Comparison of ENCODE assay signal across 16 mouse cellular contexts in genomic region chr5:74693836-74694235, GRCm38 (mm10). TPM values are rescaled to one million over a fixed set of nuclear protein-coding genes. Genes with fewer than 3 reads are reported as not detected.
DNase-seq lines count a peak whose midpoint lies in the region; ATAC-seq lines count a peak whose summit lies in the region.
"Had no signal": no experiment of that assay in that cellular context is flagged by ENCODE, and none has a peak within 500 bp of the region (broad histone marks: within the 10 kb centered on the region; RNA-seq: fewer than 3 reads in every experiment).

No protein-coding gene starts in this region.

- H3K27me3 ChIP-seq in lung, embryonic 15.5 days: no peaks in the 10 kb centered on the region
- H3K27me3 ChIP-seq: hindbrain, embryonic 13.5 days; neural tube, embryonic 12.5 days had no signal

- H3K4me3 ChIP-seq in lung, embryonic 15.5 days: no peak overlapping the region
- H3K4me3 ChIP-seq: hindbrain, embryonic 13.5 days; midbrain, embryonic 10.5 days; neural tube, embryonic 12.5 days had no signal

- DNase-seq in gastrocnemius, adult 18-20 months (ENCODE audit: low spot score): peak; percentile 52
- no peak for DNase-seq in gastrocnemius, adult 8-10 months (ENCODE audit: low spot score in 2 of 2)
- DNase-seq in lung, postnatal 25 days (ENCODE audit: low spot score): no peak
- DNase-seq in cerebellum, postnatal 25 days: peak; percentile 51 to 82
- DNase-seq: adrenal gland, postnatal 36 days; kidney, adult 8-10 months had no signal

- H3K36me3 ChIP-seq in lung, embryonic 15.5 days: no peaks in the 10 kb centered on the region
- H3K36me3 ChIP-seq: hindbrain, embryonic 13.5 days; midbrain, embryonic 10.5 days; neural tube, embryonic 12.5 days had no signal

- no peak overlapping the region for H3K9ac ChIP-seq in lung, embryonic 15.5 days
- H3K9ac ChIP-seq: hindbrain, embryonic 13.5 days; neural tube, embryonic 12.5 days had no signal

- no peaks in the 10 kb centered on the region for H3K9me3 ChIP-seq in lung, embryonic 15.5 days
- H3K9me3 ChIP-seq: hindbrain, embryonic 13.5 days; midbrain, embryonic 10.5 days; neural tube, embryonic 12.5 days had no signal

- no peak overlapping the region for H3K4me2 ChIP-seq in lung, embryonic 15.5 days
- H3K4me2 ChIP-seq: hindbrain, embryonic 13.5 days; neural tube, embryonic 12.5 days had no signal

- peak overlapping the region; percentile 65 for H3K27ac ChIP-seq in lung, embryonic 15.5 days
- H3K27ac ChIP-seq: hindbrain, embryonic 13.5 days; macrophage; midbrain, embryonic 10.5 days; neural tube, embryonic 12.5 days; stomach, postnatal 0 days had no signal

- peaks cover 34% of the 10 kb centered on the region for H3K4me1 ChIP-seq in lung, embryonic 15.5 days
- H3K4me1 ChIP-seq: hindbrain, embryonic 13.5 days; midbrain, embryonic 10.5 days; neural tube, embryonic 12.5 days had no signal

- WGBS in lung, embryonic 15.5 days: 39% methylated on average over 2 of the region's 2 CpGs

- no peak for ATAC-seq in lung, embryonic 15.5 days (ENCODE audit: borderline replicate concordance, extremely low read depth, low FRiP score, low TSS enrichment)
- no peak for ATAC-seq in monocyte, adult 5-6 weeks (replicated peaks; ENCODE audit: insufficient number of reproducible peaks, low FRiP score, low TSS enrichment, poor library complexity, severe bottlenecking)
- no peak for ATAC-seq in CD4-positive, CD25-positive, alpha-beta regulatory T cell, adult 4 months
- ATAC-seq: forebrain, embryonic 16.5 days; inflammation-experienced regulatory T-cells, adult 6 months had no signal

RNA-seq across cellular contexts. Expression of gene Lnx1, which starts 8.9 kb away (rescaled TPM):
- 1 to 10 TPM; 2.7 to 4.4 TPM for total RNA-seq in gastrocnemius, adult 18-20 months (2021)
- 1 to 10 TPM; 2.1 to 4.0 (median 3.0) TPM for total RNA-seq in gastrocnemius, adult 8-10 months (2022)
- polyA plus RNA-seq in lung, embryonic 15.5 days (2015; fragmentation: Nextera tagmentation; extraction: Ambion mirVana): 5.4 and 6.2 TPM in 2 replicates
- total RNA-seq in monocyte, adult 5-6 weeks (2017): 0.19 TPM in 1 of 3 replicates, not detected in the others
- under 1 TPM in 1 of 2 experiments, not detected in 1; 0.17 TPM for polyA plus RNA-seq in CD4-positive, CD25-positive, alpha-beta regulatory T cell, adult 4 months (2017; shearing (Covaris generic))
- polyA plus RNA-seq: macrophage had no signal

Comparison
In these comparisons a context has a peak if more than half of its experiments do, and no peak if none do; other contexts are left out.
1. DNase-seq: peak in gastrocnemius, adult 18-20 months (single experiment) and cerebellum, postnatal 25 days (2 of 2); none in gastrocnemius, adult 8-10 months (0 of 2) and lung, postnatal 25 days (single experiment).